Mouse (Mus musculus) hindbrain, embryonic 13.5 days (tissue): ENCODE measurements around the gene Cfap43. TPM values are rescaled to one million over a fixed set of nuclear protein-coding genes. Genes with fewer than 3 reads are reported as not detected.

Experiments
- ATAC-seq: fragments of 200-750 bp; cut with Nextera tagmentation; 2 replicates; pipeline ENCODE4 v1.8.0; 2017; ENCODE audit warnings: moderate TSS enrichment; ENCODE audit not compliant: low FRiP score
- H3K27ac ChIP-seq: fragments of 300-500 bp; sonication (generic); 2 replicates; pipeline ENCODE4 v1.5.1; 2015; ENCODE audit warnings: inconsistent platforms, mild to moderate bottlenecking, moderate library complexity
- H3K27me3 ChIP-seq: fragments of 300-500 bp; sonication (generic); 2 replicates; pipeline ENCODE4 v1.6.1; 2015; ENCODE audit warnings: mild to moderate bottlenecking, inconsistent platforms
- H3K36me3 ChIP-seq: fragments of 300-500 bp; sonication (generic); 2 replicates; pipeline ENCODE4 v1.6.1; 2015; ENCODE audit warnings: mild to moderate bottlenecking, inconsistent platforms
- H3K4me1 ChIP-seq: fragments of 300-500 bp; sonication (generic); replicated peaks from 2 replicates; pipeline ENCODE4 v1.6.1; 2015; ENCODE audit warnings: inconsistent platforms
- H3K4me2 ChIP-seq: fragments of 300-500 bp; sonication (generic); 2 replicates; pipeline ENCODE4 v1.6.1; 2015; ENCODE audit warnings: inconsistent platforms, mild to moderate bottlenecking, moderate library complexity
- H3K4me3 ChIP-seq: fragments of 300-500 bp; sonication (generic); 2 replicates; pipeline ENCODE4 v1.5.1; 2015; ENCODE audit warnings: mild to moderate bottlenecking, inconsistent platforms
- H3K9ac ChIP-seq: fragments of 300-500 bp; sonication (generic); 2 replicates; pipeline ENCODE4 v1.6.1; 2015; ENCODE audit warnings: mild to moderate bottlenecking, inconsistent platforms
- H3K9me3 ChIP-seq: fragments of 300-500 bp; sonication (generic); 2 replicates; pipeline ENCODE4 v1.6.1; 2016; ENCODE audit warnings: inconsistent platforms
- WGBS: fragments of 180-500 bp; shearing (Covaris S2); methylation state at CpG from one replicate; pipeline ENCODE4 v1.1.7; 2015; 5-methylcytosine and 5-hydroxymethylcytosine counted together
- polyA plus RNA-seq: library from polyadenylated mRNA; unstranded; fragments of >200 nt; fragmentation: Nextera tagmentation; extraction: Ambion mirVana; gene quantifications from 2 replicates; pipeline ENCODE4 v1.2.1, GENCODE M21; 2015

Gene Cfap43
- polyA plus RNA-seq, 1 experiment from 2014 or later: 2.2 TPM

DNA sequence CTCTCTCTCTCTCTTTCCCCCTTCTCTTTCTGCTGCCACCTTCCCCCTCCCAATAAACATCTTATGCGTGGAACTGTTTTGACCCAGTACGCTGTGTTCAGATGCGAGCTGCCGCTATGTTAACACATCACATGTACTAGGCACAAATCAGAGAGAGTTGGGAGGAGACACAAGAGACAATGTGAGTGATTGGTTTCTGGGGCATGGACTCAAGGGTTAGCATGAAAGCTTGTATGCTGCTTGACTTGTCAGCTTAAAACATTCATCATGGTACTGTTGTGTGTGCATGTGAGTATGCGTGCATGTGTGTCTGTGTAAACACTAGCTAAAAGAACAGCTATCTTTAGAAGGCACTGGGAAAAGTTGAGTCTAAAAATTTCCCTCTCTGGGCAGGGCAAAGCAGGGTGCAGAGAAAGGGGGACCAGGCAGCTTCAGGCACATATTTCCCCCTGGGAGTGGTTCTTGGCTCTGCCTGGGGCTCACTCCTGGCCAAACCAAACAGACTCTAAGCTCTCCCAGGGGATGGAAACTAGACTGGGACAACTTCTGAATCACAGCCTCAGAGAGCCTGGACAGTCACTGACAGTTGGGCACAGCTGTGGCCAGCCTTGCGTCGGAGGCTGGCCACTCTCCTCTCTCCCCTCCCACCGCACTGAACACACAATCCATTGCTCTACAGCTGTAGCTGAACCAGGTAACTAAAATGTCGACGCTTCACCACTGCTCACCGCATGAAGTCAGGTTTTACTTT, 27.4 kb downstream of the Cfap43 start:
- H3K27me3 ChIP-seq: no peaks in the 10 kb centered on the region
- H3K4me2 ChIP-seq: no peak overlapping the region
- 78% methylated on average over 11 of the region's 11 CpGs for WGBS
- no peak for ATAC-seq
- peaks cover 27% of the 10 kb centered on the region for H3K36me3 ChIP-seq
- H3K9ac ChIP-seq: no peak overlapping the region
- H3K4me3 ChIP-seq: no peak overlapping the region
- no peaks in the 10 kb centered on the region for H3K9me3 ChIP-seq
- H3K4me1 ChIP-seq: no peaks in the 10 kb centered on the region; the same call in 1 of the 2 replicates
- H3K27ac ChIP-seq: no peak overlapping the region

DNA sequence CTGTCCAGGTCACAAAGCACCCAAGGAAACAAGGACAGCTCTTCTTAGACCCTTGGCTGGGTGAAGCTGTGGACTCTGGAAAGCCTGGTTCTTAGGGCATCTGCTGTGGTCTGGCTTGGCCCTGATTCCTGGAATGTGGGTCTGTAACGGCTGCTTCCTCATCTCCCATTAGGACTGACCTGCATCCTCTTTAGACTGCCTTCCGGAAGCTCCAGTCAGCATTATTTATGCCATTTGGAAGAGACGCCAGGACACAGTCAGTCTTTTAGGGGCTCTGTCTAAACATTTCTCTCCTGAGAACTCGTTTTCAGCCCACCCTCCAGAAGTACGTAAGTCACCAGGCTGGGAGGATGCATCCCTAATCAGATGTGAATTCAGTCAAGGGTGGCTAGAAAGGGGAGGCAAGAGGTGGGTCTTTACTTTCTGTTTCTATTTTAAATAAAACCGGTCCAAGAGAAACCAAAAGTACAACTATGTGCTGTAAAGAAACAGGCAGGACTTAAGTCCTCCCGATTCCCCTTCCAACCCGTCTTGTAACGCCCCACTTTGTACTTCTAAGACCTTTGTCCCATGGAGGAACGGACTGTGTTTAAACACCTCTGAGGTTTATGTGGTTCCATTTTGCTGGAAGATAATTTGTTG, 28.5 kb downstream of the Cfap43 start:
- no peaks in the 10 kb centered on the region; the same call in 1 of the 2 replicates for H3K4me1 ChIP-seq
- no peak overlapping the region for H3K4me3 ChIP-seq
- ATAC-seq: no peak
- 78% methylated on average over 10 of the region's 10 CpGs for WGBS
- H3K9me3 ChIP-seq: no peaks in the 10 kb centered on the region
- H3K36me3 ChIP-seq: peaks cover 16% of the 10 kb centered on the region; the same call in 1 of the 2 replicates
- H3K27ac ChIP-seq: no peak overlapping the region
- no peak overlapping the region for H3K4me2 ChIP-seq
- H3K9ac ChIP-seq: no peak overlapping the region
- H3K27me3 ChIP-seq: no peaks in the 10 kb centered on the region

DNA sequence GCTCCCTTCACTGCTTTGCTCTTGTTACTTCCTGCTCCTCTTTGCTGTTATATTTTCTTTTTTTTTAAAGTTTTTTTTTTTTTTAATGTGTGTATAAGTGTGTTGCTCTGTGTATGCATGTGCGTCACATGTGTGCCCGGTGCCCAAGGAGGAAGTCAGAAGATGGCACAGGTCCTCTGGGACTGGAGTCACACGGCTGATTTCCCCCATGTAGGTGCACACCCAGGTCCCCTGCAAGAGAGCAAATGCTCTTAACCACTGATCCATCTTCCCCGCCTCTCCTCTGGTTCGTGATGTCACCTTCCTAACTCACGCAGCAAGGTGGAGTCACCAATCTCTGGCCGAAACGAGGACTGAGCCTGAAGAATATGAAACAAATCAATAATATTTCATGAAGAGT, 31.1 kb downstream of the Cfap43 start:
- Histone ChIP-seq H3K9me3 (no peaks in the 10 kb centered on the region), H3K36me3 (no peaks in the 10 kb centered on the region), H3K27ac (no peak overlapping the region), H3K4me3 (no peak overlapping the region), H3K9ac (no peak overlapping the region), H3K4me2 (no peak overlapping the region), H3K4me1 (peaks cover 11% of the 10 kb centered on the region), H3K27me3 (no peaks in the 10 kb centered on the region)
- ATAC-seq: no peak
- WGBS: 94% methylated on average over 8 of the region's 8 CpGs

DNA sequence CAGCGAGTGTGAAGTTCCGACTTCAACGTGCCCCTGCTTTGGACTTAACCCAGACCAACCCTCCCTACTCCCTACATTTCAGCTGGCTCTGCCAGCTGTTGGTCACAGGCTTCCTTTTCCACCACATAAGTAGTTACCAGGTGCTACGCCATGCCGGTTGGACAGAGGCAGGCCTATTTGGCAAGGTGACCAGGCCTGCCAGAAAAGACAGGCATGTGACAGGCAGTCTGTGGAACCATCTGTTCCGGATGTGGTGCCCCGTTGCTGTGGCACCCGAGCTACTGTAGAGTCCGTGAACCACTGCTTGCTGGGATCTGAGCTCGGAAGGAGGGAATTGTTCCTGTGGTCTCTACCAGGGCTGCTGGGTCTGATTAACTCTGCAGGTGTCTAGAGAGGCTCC, 31.7 kb downstream of the Cfap43 start:
- no peak overlapping the region for H3K4me2 ChIP-seq
- 84% methylated on average over 10 of the region's 10 CpGs for WGBS
- H3K9ac ChIP-seq: no peak overlapping the region
- no peaks in the 10 kb centered on the region for H3K36me3 ChIP-seq
- no peaks in the 10 kb centered on the region for H3K27me3 ChIP-seq
- no peak overlapping the region for H3K4me3 ChIP-seq
- no peak overlapping the region for H3K27ac ChIP-seq
- ATAC-seq: no peak
- no peaks in the 10 kb centered on the region for H3K9me3 ChIP-seq
- peaks cover 16% of the 10 kb centered on the region for H3K4me1 ChIP-seq

DNA sequence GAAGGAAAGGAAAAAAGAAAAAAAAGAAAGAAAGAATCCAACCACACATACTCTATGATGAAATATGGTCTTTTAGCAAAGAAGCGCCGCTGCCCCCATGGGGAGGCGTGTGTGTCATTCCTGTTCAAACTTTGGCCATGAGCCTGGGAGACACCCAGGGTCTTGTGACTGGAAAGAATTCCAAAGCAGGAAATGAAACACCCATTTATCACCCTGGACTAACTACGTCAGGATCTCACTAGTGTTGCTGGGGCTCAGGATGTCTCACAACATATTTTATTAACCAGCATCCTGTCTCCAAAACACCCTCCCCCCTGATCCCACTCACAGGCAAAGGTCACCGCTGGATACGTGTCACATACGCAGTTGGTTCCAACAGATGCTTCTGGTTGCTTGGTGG, 32.5 kb downstream of the Cfap43 start:
- Histone ChIP-seq H3K9ac (no peak overlapping the region), H3K4me3 (no peak overlapping the region), H3K4me2 (no peak overlapping the region), H3K36me3 (no peaks in the 10 kb centered on the region), H3K27ac (no peak overlapping the region), H3K4me1 (peaks cover 16% of the 10 kb centered on the region), H3K9me3 (no peaks in the 10 kb centered on the region), H3K27me3 (no peaks in the 10 kb centered on the region)
- no peak for ATAC-seq
- WGBS: 71% methylated on average over 7 of the region's 7 CpGs

DNA sequence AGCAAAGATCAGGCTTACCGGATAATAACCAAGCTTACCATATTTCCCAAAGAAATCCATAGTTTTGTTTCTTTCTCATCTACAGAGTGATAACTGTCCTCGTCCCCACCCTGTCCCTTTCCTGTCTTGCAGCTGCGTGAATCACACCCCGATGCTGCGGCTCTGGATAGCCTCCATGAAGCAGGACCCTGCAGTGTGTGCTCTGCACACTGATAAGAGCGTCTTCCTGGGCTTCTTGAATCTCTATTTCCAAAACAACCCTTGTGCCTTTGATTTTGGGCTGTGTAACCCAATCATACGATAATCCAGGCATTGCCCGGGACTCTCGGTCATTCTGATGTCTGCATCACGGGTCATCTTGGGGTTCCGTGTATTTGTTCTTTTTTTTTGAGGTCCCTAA, 33.2 kb downstream of the Cfap43 start:
- Histone ChIP-seq H3K4me3 (no peak overlapping the region), H3K4me2 (no peak overlapping the region), H3K36me3 (no peaks in the 10 kb centered on the region), H3K9me3 (no peaks in the 10 kb centered on the region), H3K27ac (no peak overlapping the region), H3K9ac (no peak overlapping the region), H3K4me1 (peaks cover 16% of the 10 kb centered on the region), H3K27me3 (no peaks in the 10 kb centered on the region)
- 87% methylated on average over 11 of the region's 11 CpGs for WGBS
- no peak for ATAC-seq

DNA sequence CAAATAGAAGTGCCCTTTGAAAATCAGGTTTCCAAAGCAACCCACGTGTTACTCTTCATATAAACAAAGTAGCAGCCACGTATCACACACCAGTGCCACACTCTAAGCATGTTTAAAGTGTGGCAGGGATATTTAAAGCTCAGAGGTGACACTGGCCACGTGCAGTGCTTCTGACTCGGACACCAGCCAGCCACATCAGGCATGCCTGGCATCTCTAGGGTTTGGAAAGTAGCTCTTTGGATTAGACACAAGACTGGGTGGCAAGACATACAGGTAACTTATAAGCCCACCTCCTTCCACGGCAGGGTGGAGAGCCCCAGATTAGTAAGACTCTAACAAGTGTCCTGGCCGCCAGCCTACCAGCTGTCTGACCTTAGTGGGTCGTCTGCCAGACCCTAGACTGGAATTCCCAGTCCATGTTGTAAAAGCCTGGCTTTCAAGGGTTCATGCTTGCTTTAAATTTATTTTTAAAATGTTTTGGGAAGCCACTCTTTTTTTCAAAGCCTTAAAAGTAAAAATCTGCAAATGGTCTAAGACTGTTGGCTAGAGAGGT, 33.8 kb downstream of the Cfap43 start:
- no peak for ATAC-seq
- Histone ChIP-seq H3K9me3 (no peaks in the 10 kb centered on the region), H3K9ac (no peak overlapping the region), H3K4me2 (no peak overlapping the region), H3K36me3 (no peaks in the 10 kb centered on the region), H3K27me3 (no peaks in the 10 kb centered on the region), H3K27ac (no peak overlapping the region), H3K4me3 (no peak overlapping the region), H3K4me1 (peaks cover 21% of the 10 kb centered on the region)
- WGBS: 73% methylated on average over 7 of the region's 7 CpGs

DNA sequence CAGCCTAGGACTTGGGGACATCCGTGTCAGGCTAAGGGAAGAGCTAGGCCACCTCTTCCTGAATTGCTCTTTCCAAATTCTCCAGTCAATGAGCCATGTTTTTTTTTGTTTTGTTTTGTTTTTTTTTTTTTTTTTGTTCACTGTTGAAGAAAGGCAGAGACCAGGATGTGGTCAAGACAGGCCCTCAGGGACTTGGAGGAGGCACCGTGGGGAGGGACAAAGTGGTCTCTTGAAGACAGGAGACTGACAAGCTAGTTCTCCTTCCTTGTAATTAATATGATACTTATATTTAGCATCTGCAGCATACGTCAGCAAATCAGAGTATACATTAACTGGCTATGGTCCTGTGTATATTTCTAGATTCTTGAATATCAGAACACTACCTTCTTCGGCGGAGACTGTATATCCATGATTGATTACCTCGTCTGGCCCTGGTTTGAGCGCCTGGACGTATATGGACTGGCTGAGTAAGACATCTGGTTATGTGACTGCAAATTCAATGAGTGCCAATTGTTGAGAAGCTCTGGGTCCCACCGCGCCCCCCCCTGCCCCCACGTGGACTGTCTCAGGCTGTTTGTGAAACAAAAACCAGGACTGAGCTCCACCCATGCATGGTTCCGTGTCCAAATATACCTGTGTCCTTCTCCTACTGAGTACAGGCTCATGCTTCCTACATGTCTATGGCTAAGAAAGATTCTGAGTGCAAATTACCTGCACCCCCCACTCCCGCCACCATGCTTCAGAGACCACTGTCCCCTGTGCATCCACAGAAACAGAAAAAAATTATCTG, 34.6 kb downstream of the Cfap43 start:
- no peak overlapping the region for H3K9ac ChIP-seq
- no peak overlapping the region for H3K4me2 ChIP-seq
- WGBS: 73% methylated on average over 13 of the region's 13 CpGs
- no peak overlapping the region for H3K27ac ChIP-seq
- no peaks in the 10 kb centered on the region for H3K27me3 ChIP-seq
- H3K4me3 ChIP-seq: no peak overlapping the region
- H3K4me1 ChIP-seq: peaks cover 21% of the 10 kb centered on the region
- no peaks in the 10 kb centered on the region for H3K36me3 ChIP-seq
- H3K9me3 ChIP-seq: no peaks in the 10 kb centered on the region
- no peak for ATAC-seq

DNA sequence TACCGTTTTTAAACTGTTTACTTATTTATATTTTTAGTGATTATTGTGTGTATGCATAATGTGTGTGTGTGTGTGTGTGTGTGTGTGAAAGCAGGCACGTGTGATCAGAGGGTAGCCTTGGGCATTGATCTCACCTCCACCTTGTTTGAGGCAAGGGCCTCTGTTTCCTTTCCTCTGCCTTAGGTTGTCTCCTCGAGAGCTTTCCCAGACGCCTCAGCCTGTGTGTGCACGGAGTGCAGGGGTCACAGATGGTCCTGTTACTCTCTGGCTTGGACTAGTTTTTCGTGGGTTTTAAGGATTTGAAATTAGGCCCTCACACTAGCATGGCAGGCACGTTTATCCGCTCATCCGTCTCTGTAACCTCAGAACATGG, 36.2 kb downstream of the Cfap43 start:
- Histone ChIP-seq H3K36me3 (no peaks in the 10 kb centered on the region), H3K4me3 (no peak overlapping the region), H3K27me3 (no peaks in the 10 kb centered on the region), H3K4me1 (peaks cover 21% of the 10 kb centered on the region), H3K9ac (0 out of 2 replicates have a peak overlapping the region, but pooled peaks have one; percentile 13), H3K27ac (no peak overlapping the region), H3K4me2 (no peak overlapping the region), H3K9me3 (no peaks in the 10 kb centered on the region)
- ATAC-seq: peak; percentile 48
- WGBS: 66% methylated on average over 9 of the region's 9 CpGs

DNA sequence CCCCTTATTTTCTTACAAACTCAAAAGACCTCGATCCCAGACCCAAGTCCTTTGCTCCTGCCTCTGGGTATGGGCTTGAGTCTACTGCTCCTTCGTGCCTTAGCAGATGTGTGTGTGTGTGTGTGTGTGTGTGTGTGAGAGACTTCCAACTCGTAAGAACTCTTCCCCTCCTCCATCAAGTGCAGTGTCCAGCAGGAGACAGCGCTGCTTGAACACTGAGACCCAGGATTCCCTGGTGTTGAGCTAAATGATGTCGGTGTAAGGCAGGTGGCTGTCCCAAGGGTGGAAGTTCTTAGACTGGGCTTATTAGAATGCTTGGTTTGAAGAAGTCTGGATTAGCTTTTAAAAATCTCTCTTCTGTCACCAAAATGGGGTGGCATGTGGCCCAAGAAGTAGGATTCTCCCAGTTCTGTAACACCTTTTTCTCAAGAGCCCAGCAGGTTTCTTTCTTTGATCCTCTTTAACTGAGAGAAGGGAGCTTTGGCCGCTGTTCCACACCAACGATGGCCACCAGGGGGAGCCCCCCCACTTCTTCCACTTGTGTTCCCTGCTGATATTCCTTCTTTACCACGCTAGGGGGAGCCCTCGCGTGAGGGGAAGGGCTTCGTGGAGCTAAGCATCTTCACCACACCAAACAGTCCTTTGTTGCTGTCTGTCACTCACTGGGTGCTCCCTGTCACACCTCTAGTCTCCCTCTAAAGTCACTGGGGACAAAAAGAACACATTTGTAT, 36.8 kb downstream of the Cfap43 start:
- peaks cover 21% of the 10 kb centered on the region for H3K4me1 ChIP-seq
- H3K27ac ChIP-seq: no peak overlapping the region
- H3K4me3 ChIP-seq: no peak overlapping the region
- WGBS: 26% methylated on average over 11 of the region's 11 CpGs
- no peak overlapping the region for H3K9ac ChIP-seq
- no peaks in the 10 kb centered on the region for H3K9me3 ChIP-seq
- H3K36me3 ChIP-seq: no peaks in the 10 kb centered on the region
- ATAC-seq: peak; percentile 72
- H3K27me3 ChIP-seq: no peaks in the 10 kb centered on the region
- no peak overlapping the region for H3K4me2 ChIP-seq

DNA sequence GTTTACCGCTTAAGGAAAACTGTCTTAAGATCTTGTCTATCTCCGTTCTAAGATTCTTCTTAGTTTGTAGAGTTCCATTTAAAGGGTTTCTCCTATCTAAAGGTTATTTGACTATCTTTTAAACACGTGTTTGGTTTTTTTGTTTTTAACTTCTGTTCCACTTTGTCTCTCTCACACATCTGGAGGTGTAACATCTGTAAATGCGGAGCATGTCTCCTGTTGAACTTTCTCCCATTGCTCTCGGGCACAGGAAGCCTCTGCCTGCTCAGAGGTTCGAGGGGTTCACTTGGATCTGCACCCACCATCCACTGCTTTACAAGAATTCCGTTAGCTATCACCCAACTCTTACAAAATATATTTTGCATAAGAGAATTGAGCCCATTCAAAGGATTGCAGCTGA, 37.5 kb downstream of the Cfap43 start:
- H3K9ac ChIP-seq: no peak overlapping the region
- H3K36me3 ChIP-seq: no peaks in the 10 kb centered on the region
- 86% methylated on average over 7 of the region's 7 CpGs for WGBS
- no peak overlapping the region for H3K27ac ChIP-seq
- H3K9me3 ChIP-seq: no peaks in the 10 kb centered on the region
- H3K4me1 ChIP-seq: peaks cover 21% of the 10 kb centered on the region
- H3K4me3 ChIP-seq: no peak overlapping the region
- no peaks in the 10 kb centered on the region for H3K27me3 ChIP-seq
- no peak overlapping the region for H3K4me2 ChIP-seq
- ATAC-seq: no peak

DNA sequence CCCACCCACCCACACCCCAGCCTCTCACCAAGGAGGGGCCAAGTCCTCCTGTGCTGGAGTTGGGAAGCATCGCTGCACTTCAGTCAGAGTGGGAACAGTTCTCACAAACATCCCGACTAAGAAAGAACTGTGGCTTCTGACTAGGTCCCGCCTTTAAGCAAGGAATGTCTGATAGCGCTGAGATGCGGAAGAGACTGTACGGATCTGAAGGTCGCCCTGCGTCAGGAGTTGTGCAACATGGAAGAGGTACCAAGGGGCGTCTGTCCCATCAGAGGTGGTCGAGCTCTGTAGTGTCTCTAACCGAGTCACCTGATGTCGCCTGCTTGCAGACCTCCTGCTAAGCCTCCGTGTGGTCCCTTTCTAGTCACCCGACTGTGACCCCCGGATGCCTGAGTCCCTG, 42.8 kb downstream of the Cfap43 start:
- 82% methylated on average over 15 of the region's 15 CpGs for WGBS
- no peak overlapping the region for H3K4me3 ChIP-seq
- no peak overlapping the region for H3K27ac ChIP-seq
- H3K9me3 ChIP-seq: no peaks in the 10 kb centered on the region
- no peak overlapping the region for H3K4me2 ChIP-seq
- no peak overlapping the region for H3K9ac ChIP-seq
- H3K36me3 ChIP-seq: no peaks in the 10 kb centered on the region
- ATAC-seq: no peak
- peaks cover 5% of the 10 kb centered on the region; the same call in 1 of the 2 replicates for H3K4me1 ChIP-seq
- 0 out of 2 replicates have a peak, but pooled peaks cover 2% of the 10 kb centered on the region for H3K27me3 ChIP-seq
